Mouse (Mus musculus): ENCODE data around the gene Rexo4.

DNA sequence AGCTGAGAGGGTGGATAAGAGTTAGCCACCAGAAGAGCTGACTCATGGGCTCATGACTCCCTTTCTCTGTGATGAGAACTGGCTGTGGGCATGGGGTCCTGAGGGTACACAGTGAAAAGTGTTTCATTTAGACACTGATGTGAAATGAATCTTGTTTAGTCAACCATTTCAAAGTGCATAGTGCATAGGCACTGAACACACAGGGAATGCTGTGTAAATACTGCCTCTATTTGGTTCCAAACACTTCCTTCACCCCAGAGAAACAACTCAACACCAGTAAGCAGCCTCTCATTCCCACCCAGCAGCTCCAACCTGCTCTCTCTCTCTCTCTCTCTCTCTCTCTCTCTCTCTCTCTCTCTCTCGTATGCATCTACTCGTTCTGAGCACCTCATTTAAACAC lies 20.0 kb upstream of the Rexo4 start:
- TF ChIP-seq CTCF (IDR thresholded peaks at IDR 0.05; ENCODE audit: low read depth, low read length) (no peak), POLR2A (IDR thresholded peaks at IDR 0.05; ENCODE audit: borderline replicate concordance, low read depth, low read length) (no peak)

Data from bone marrow macrophage, adult 2 months (primary cell).